Mouse (Mus musculus) spleen, adult 2 months (tissue): Measurements from ENCODE around the gene Slc9a3. TPM values are rescaled to one million over a fixed set of nuclear protein-coding genes. Genes with fewer than 3 reads are reported as not detected.
A peak's percentile ranks its signal among the peaks of the same experiment; 100 is the strongest.

Source experiments
- DNase-seq, 2 experiments: peaks; one replicate each; pipeline versions ENCODE4 v3.0.0 to v3.0.0-alpha.2; 2012 to 2021; ENCODE audit warnings: low spot score in 2 of 2, low read depth in 1 of 2
- H3K27ac ChIP-seq: fragments of 200-500 bp; 2 replicates; pipeline ENCODE4 v1.5.1; 2012; ENCODE audit warnings: low read length, inconsistent platforms; ENCODE audit not compliant: insufficient read depth
- H3K27me3 ChIP-seq: fragments of 200-500 bp; 2 replicates; pipeline ENCODE4 v1.6.1; 2012; ENCODE audit warnings: mild to moderate bottlenecking, moderate library complexity, low read length, inconsistent platforms; ENCODE audit not compliant: control insufficient read depth, insufficient read depth
- H3K36me3 ChIP-seq: fragments of 200-500 bp; 2 replicates; pipeline ENCODE4 v1.6.1; 2012; ENCODE audit warnings: mild to moderate bottlenecking, low read length, inconsistent platforms; ENCODE audit not compliant: control insufficient read depth, insufficient read depth
- H3K4me1 ChIP-seq: fragments of 200-500 bp; 2 replicates; pipeline ENCODE4 v1.6.1; 2011; ENCODE audit warnings: inconsistent platforms; ENCODE audit not compliant: control insufficient read depth, insufficient read depth, insufficient read length
- H3K4me3 ChIP-seq: fragments of 200-500 bp; 2 replicates; pipeline ENCODE4 v1.5.1; 2011; ENCODE audit warnings: mild to moderate bottlenecking, inconsistent platforms; ENCODE audit not compliant: insufficient read depth, insufficient read length; ENCODE audit errors: extremely low read depth
- CTCF ChIP-seq: fragments of 200-500 bp; IDR thresholded peaks from 2 replicates; pipeline ENCODE4 v1.5.1; 2011; ENCODE audit warnings: mild to moderate bottlenecking, inconsistent platforms; ENCODE audit not compliant: insufficient read depth, insufficient read length, insufficient replicate concordance; ENCODE audit errors: extremely low read depth
- POLR2A ChIP-seq: fragments of 200-500 bp; IDR thresholded peaks from 2 replicates; pipeline ENCODE4 v1.6.1; 2011; ENCODE audit warnings: low read depth, low read length, inconsistent platforms
- WGBS: fragments of 180-500 bp; shearing (Covaris S2); methylation state at CpG from one replicate; pipeline ENCODE4 v1.1.7; 2018; 5-methylcytosine and 5-hydroxymethylcytosine counted together
- polyA plus RNA-seq: library from polyadenylated mRNA; depleted of rRNA; stranded (reverse); fragments of >200 nt; gene quantifications from 2 replicates; pipeline ENCODE4 v1.2.3, GENCODE M21; 2012

The Slc9a3 gene
- polyA plus RNA-seq, 1 experiment = 0.01 TPM

GRCm38 (mm10) chr13:74144120-74144884, 23.0 kb downstream of the Slc9a3 start:
- H3K4me3 ChIP-seq = no peak overlapping the region
- H3K27me3 ChIP-seq = no peaks in the 10 kb centered on the region
- DNase-seq = no peak
- TF ChIP-seq CTCF (no peak), POLR2A (no peak)
- no peaks in the 10 kb centered on the region for H3K36me3 ChIP-seq
- H3K4me1 ChIP-seq = no peaks in the 10 kb centered on the region
- 52% methylated on average over 7 of the region's 7 CpGs for WGBS
- H3K27ac ChIP-seq = no peak overlapping the region

GRCm38 (mm10) chr13:74145983-74146622, 24.8 kb downstream of the Slc9a3 start:
- TF ChIP-seq CTCF (no peak), POLR2A (no peak)
- H3K36me3 ChIP-seq = no peaks in the 10 kb centered on the region
- H3K4me1 ChIP-seq = no peaks in the 10 kb centered on the region
- no peaks in the 10 kb centered on the region for H3K27me3 ChIP-seq
- 87% methylated on average over 3 of the region's 3 CpGs for WGBS
- DNase-seq = no peak
- H3K27ac ChIP-seq = no peak overlapping the region
- H3K4me3 ChIP-seq = no peak overlapping the region

DNA sequence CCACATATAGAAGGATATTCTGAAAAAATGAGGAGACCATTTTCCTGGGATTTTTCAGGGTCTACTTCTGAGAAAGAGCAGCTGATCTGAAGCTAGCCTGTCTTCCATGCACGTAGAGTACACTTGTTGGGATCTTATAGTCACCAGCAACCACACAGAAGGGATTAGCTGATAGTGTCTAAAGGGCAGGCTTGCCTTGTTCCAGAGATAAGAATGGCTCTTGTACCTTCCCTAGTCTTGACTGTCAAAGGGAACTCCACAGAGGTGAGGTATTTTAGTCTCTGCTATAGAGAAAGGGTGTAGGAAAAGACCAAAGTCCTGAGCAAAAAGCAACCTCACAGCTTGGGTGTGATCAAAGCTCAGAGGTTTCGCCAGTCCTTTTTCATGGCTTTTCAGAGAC, 26.1 kb downstream of the Slc9a3 start:
- no peak for DNase-seq
- Histone ChIP-seq H3K27me3 (no peaks in the 10 kb centered on the region), H3K4me1 (no peaks in the 10 kb centered on the region), H3K4me3 (no peak overlapping the region), H3K27ac (no peak overlapping the region), H3K36me3 (no peaks in the 10 kb centered on the region)
- TF ChIP-seq POLR2A (no peak), CTCF (no peak)
- 79% methylated on average over 2 of the region's 2 CpGs for WGBS

- no peak overlapping the region for H3K27ac ChIP-seq
- H3K4me1 ChIP-seq = peaks cover 2% of the 10 kb centered on the region; the same call in 1 of the 2 replicates
- peak overlapping the region; percentile 65 for H3K4me3 ChIP-seq
- no peaks in the 10 kb centered on the region for H3K27me3 ChIP-seq
- WGBS = 6% methylated on average over 19 of the region's 19 CpGs
- no peaks in the 10 kb centered on the region for H3K36me3 ChIP-seq
- peak in 1 of 2 experiments; percentile 50 for DNase-seq
- TF ChIP-seq POLR2A (no peak; the same call in 1 of the 2 replicates), CTCF (no peak)
Observed at GRCm38 (mm10) chr13:74166348-74167056, 45.2 kb downstream of the Slc9a3 start.

DNA sequence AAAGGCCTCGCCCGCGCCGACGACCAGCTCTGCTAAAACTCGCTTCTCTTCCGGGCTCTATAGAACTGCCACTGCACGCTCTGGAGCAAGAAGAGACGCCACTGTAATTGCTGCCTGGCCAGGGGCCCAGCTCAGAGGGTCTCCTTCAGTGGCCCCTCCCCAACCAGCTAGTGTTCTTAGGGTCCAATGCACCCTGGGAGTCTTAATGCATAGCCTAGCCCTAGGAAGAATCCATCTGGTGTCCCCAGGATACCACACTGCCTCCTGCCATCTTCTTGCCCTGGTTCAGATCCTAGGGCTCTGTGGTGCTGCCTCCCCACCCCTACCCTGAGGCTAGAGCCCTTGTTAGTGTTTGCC, 45.8 kb downstream of the Slc9a3 start:
- peaks cover 2% of the 10 kb centered on the region; the same call in 1 of the 2 replicates for H3K4me1 ChIP-seq
- H3K4me3 ChIP-seq = peak overlapping the region; percentile 65
- TF ChIP-seq POLR2A (no peak), CTCF (no peak)
- no peak overlapping the region for H3K27ac ChIP-seq
- no peak for DNase-seq
- H3K36me3 ChIP-seq = peaks cover 2% of the 10 kb centered on the region; the same call in 1 of the 2 replicates
- no peaks in the 10 kb centered on the region for H3K27me3 ChIP-seq
- WGBS = 18% methylated on average over 9 of the region's 9 CpGs

- no peak overlapping the region for H3K4me3 ChIP-seq
- H3K27ac ChIP-seq = no peak overlapping the region
- no peak for DNase-seq
- peaks cover 2% of the 10 kb centered on the region; the same call in 1 of the 2 replicates for H3K4me1 ChIP-seq
- H3K36me3 ChIP-seq = peaks cover 4% of the 10 kb centered on the region; the same call in 1 of the 2 replicates
- no peak for TF ChIP-seq POLR2A
- TF ChIP-seq CTCF = no peak
- no peaks in the 10 kb centered on the region for H3K27me3 ChIP-seq
- WGBS = 87% methylated on average over 2 of the region's 2 CpGs
Observed at GRCm38 (mm10) chr13:74167492-74167891, 46.2 kb downstream of the Slc9a3 start.

- no peak overlapping the region for H3K27ac ChIP-seq
- no peak overlapping the region for H3K4me3 ChIP-seq
- 92% methylated on average over 10 of the region's 10 CpGs for WGBS
- H3K4me1 ChIP-seq = peaks cover 2% of the 10 kb centered on the region; the same call in 1 of the 2 replicates
- H3K27me3 ChIP-seq = no peaks in the 10 kb centered on the region
- no peak for DNase-seq
- H3K36me3 ChIP-seq = peaks cover 18% of the 10 kb centered on the region
- TF ChIP-seq CTCF (no peak), POLR2A (no peak)
Observed at GRCm38 (mm10) chr13:74169446-74170164, 48.3 kb downstream of the Slc9a3 start.
